Mouse (Mus musculus) CH12.LX (cell line): ENCODE measurements at regions not wholly inside any gene's neighbourhood (a gene's known extent, or its start where the extent isn't known, plus 50 kb on each side); places are given as distances from the start of the nearest gene placed in this dataset.

Experiments
- CTCF ChIP-seq, 2 experiments: IDR thresholded peaks in 1 of 2; conservative IDR thresholded peaks in 1 of 2; 2 replicates each; pipeline ENCODE4 v1.5.1; 2011 to 2012; ENCODE audit warnings: low read depth in 2 of 2, low read length in 2 of 2, improper control_type of control experiment in 1 of 2, inconsistent platforms in 1 of 2, mild to moderate bottlenecking in 1 of 2, moderate library complexity in 1 of 2
- EP300 ChIP-seq: IDR thresholded peaks from 2 replicates; pipeline ENCODE4 v1.6.1; 2011; ENCODE audit warnings: low read length, improper control_type of control experiment
- GABPA ChIP-seq: IDR thresholded peaks from 2 replicates; pipeline ENCODE4 v1.6.1; 2012; ENCODE audit warnings: low read depth, low read length, improper control_type of control experiment, inconsistent platforms; ENCODE audit not compliant: insufficient replicate concordance
- MAFK ChIP-seq: IDR thresholded peaks from 2 replicates; pipeline ENCODE4 v1.6.1; 2011; ENCODE audit warnings: low read length, improper control_type of control experiment; ENCODE audit not compliant: insufficient replicate concordance
- MEF2A ChIP-seq: IDR thresholded peaks from 2 replicates; pipeline ENCODE4 v1.6.1; 2014; ENCODE audit warnings: low read depth, mild to moderate bottlenecking, inconsistent platforms, low read length, improper control_type of control experiment, borderline replicate concordance
- NELFE ChIP-seq: IDR thresholded peaks from 2 replicates; pipeline ENCODE4 v1.6.1; 2011; ENCODE audit warnings: low read depth, low read length, improper control_type of control experiment
- POLR2A ChIP-seq: IDR thresholded peaks from 2 replicates; pipeline ENCODE4 v1.6.1; 2011; ENCODE audit warnings: low read depth, mild to moderate bottlenecking, improper control_type of control experiment, low read length
- RCOR1 ChIP-seq: conservative IDR thresholded peaks from 2 replicates; pipeline ENCODE4 v1.6.1; 2012; ENCODE audit warnings: low read depth, mild to moderate bottlenecking, inconsistent platforms, low read length, improper control_type of control experiment
- ZC3H11A ChIP-seq: IDR thresholded peaks from 2 replicates; pipeline ENCODE4 v1.6.1; 2012; ENCODE audit warnings: low read depth, mild to moderate bottlenecking, inconsistent platforms, low read length, improper control_type of control experiment

DNA sequence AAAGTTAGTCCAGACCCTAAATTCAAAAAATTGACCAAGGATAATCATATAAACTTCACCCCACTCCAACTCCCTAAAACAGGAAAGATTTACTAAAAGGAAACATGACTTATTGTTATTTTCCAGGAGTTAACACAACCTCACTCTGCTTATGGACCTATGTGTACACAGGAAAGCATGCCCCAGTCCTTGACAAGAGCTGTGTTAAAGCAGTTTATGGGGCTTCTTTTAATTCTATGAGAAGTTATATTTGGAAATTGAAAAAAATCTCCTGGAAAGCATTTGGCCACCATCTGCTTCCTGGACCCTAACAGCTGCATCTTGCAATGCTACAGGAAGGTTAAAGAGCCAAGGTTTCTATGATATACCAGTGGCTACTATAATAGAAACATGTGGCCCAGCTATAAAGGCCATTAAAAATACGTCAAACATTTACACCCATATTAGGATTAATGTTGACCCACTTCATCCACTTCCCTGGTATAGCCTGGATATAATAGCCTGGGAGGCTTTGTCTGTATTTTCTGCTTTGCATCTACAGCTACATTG, 620.7 kb upstream of the Jmjd1c start:
- TF ChIP-seq EP300 (no peak), CTCF (conservative IDR thresholded peaks at IDR 0.05 in 1 of 2, IDR thresholded peaks at IDR 0.05 in 1 of 2; ENCODE audit: low read depth in 2 of 2, low read length in 2 of 2) (no peak), ZC3H11A (no peak), NELFE (no peak), RCOR1 (no peak), POLR2A (no peak), MAFK (no peak), MEF2A (no peak), GABPA (no peak)
